Mouse (Mus musculus) right cerebral cortex, postnatal 36 days (tissue): ENCODE measurements at regions not wholly inside any gene's neighbourhood (a gene's known extent, or its start where the extent isn't known, plus 50 kb on each side); places are given as distances from the start of the nearest gene placed in this dataset.
"Not testable (repeated sequence)": the region's sequence is repeated elsewhere in the genome, so short reads cannot be mapped to it uniquely, and the experiment has no call there.

Experiments
- DNase-seq, 2 experiments: peaks; one replicate each; pipeline ENCODE4 v3.0.0; 2022; ENCODE audit warnings: low spot score in 2 of 2, mixed read lengths in 1 of 2

GRCm38 (mm10) chr14:102794898-102795297 lies 187.5 kb downstream of the Kctd12 start:
- DNase-seq: no peak

GRCm38 (mm10) chr14:102793753-102794152 lies 188.7 kb downstream of the Kctd12 start:
- no peak for DNase-seq

- DNase-seq: no peak
These were observed 191.5 kb downstream of the Kctd12 start for GRCm38 (mm10) chr14:102790916-102791315.

- DNase-seq: no peak
These were observed 200.2 kb downstream of the Kctd12 start for GRCm38 (mm10) chr14:102782227-102782626.

- no peak for DNase-seq
These were observed 212.7 kb downstream of the Kctd12 start for GRCm38 (mm10) chr14:102769716-102770115.

- no peak for DNase-seq
These were observed 233.8 kb downstream of the Kctd12 start for GRCm38 (mm10) chr14:102748687-102749086.

- DNase-seq: no peak
These were observed 240.1 kb downstream of the Kctd12 start for GRCm38 (mm10) chr14:102742331-102742730.

GRCm38 (mm10) chr14:102736656-102737055 lies 245.8 kb downstream of the Kctd12 start:
- DNase-seq: no peak

GRCm38 (mm10) chr14:102733718-102734117 lies 248.7 kb downstream of the Kctd12 start:
- DNase-seq: not testable (repeated sequence)

GRCm38 (mm10) chr14:102731746-102732145 lies 250.7 kb downstream of the Kctd12 start:
- DNase-seq: no peak

GRCm38 (mm10) chr14:102722633-102723032 lies 259.8 kb downstream of the Kctd12 start:
- DNase-seq: no peak

GRCm38 (mm10) chr14:102718558-102718957 lies 263.9 kb downstream of the Kctd12 start:
- DNase-seq: peak; percentile 11 to 35

GRCm38 (mm10) chr14:102712600-102712999 lies 269.8 kb downstream of the Kctd12 start:
- DNase-seq: no peak

GRCm38 (mm10) chr14:102706704-102707336 lies 275.6 kb downstream of the Kctd12 start:
- DNase-seq: no peak

GRCm38 (mm10) chr14:102701108-102701507 lies 281.3 kb downstream of the Kctd12 start:
- no peak for DNase-seq

- DNase-seq: no peak
These were observed 282.0 kb downstream of the Kctd12 start for GRCm38 (mm10) chr14:102700457-102700856.

- no peak for DNase-seq
These were observed 283.4 kb downstream of the Kctd12 start for GRCm38 (mm10) chr14:102699015-102699414.

- no peak for DNase-seq
These were observed 295.6 kb downstream of the Kctd12 start for GRCm38 (mm10) chr14:102686791-102687190.

- no peak for DNase-seq
These were observed 305.9 kb downstream of the Kctd12 start for GRCm38 (mm10) chr14:102676582-102676981.

- no peak for DNase-seq
These were observed 307.8 kb downstream of the Kctd12 start for GRCm38 (mm10) chr14:102674635-102675034.

- DNase-seq: no peak
These were observed 308.7 kb downstream of the Kctd12 start for GRCm38 (mm10) chr14:102673724-102674123.

GRCm38 (mm10) chr14:102663240-102663639 lies 319.2 kb downstream of the Kctd12 start:
- DNase-seq: no peak

- no peak for DNase-seq
These were observed 322.1 kb downstream of the Kctd12 start for GRCm38 (mm10) chr14:102660351-102660750.

- DNase-seq: no peak
These were observed 326.2 kb downstream of the Kctd12 start for GRCm38 (mm10) chr14:102656235-102656634.
